Mouse (Mus musculus): ENCODE measurements around the gene Gucy1b2. TPM values are rescaled to one million over a fixed set of nuclear protein-coding genes. Genes with fewer than 3 reads are reported as not detected.

Gucy1b2 gene
- polyA plus RNA-seq, 1 experiment from 2014 or later, result 1.6 TPM

- no peaks in the 10 kb centered on the region for H3K9me3 ChIP-seq
- no peak overlapping the region for H3K4me2 ChIP-seq (replicated peaks)
- no peaks in the 10 kb centered on the region for H3K4me1 ChIP-seq (replicated peaks)
- H3K27ac ChIP-seq, result no peak overlapping the region
- no peak overlapping the region for H3K9ac ChIP-seq (replicated peaks)
- H3K27me3 ChIP-seq, result no peaks in the 10 kb centered on the region
- no peak overlapping the region for H3K4me3 ChIP-seq (replicated peaks)
- ATAC-seq, result no peak
- no peaks in the 10 kb centered on the region for H3K36me3 ChIP-seq
- WGBS, result 57% methylated on average over 1 of the region's 1 CpGs
Measured at GRCm38 (mm10) chr14:62442971-62443370, 13.1 kb downstream of the Gucy1b2 start.

- no peak overlapping the region for H3K9ac ChIP-seq (replicated peaks)
- no peaks in the 10 kb centered on the region for H3K4me1 ChIP-seq (replicated peaks)
- H3K4me3 ChIP-seq (replicated peaks), result no peak overlapping the region
- no peaks in the 10 kb centered on the region for H3K36me3 ChIP-seq
- H3K4me2 ChIP-seq (replicated peaks), result no peak overlapping the region
- ATAC-seq, result no peak
- no peaks in the 10 kb centered on the region for H3K27me3 ChIP-seq
- H3K27ac ChIP-seq, result no peak overlapping the region
- H3K9me3 ChIP-seq, result no peaks in the 10 kb centered on the region
Measured at GRCm38 (mm10) chr14:62440036-62440435, 16.1 kb downstream of the Gucy1b2 start.

- Histone ChIP-seq H3K4me3 (replicated peaks) (no peak overlapping the region), H3K36me3 (no peaks in the 10 kb centered on the region), H3K27ac (no peak overlapping the region), H3K9ac (replicated peaks) (no peak overlapping the region), H3K4me1 (replicated peaks) (no peaks in the 10 kb centered on the region), H3K9me3 (no peaks in the 10 kb centered on the region), H3K27me3 (no peaks in the 10 kb centered on the region), H3K4me2 (replicated peaks) (no peak overlapping the region)
- ATAC-seq, result no peak
- WGBS, result 92% methylated on average over 4 of the region's 4 CpGs
Measured at GRCm38 (mm10) chr14:62438236-62438635, 17.9 kb downstream of the Gucy1b2 start.

- Histone ChIP-seq H3K27me3 (no peaks in the 10 kb centered on the region), H3K4me3 (replicated peaks) (no peak overlapping the region), H3K4me1 (replicated peaks) (no peaks in the 10 kb centered on the region), H3K36me3 (no peaks in the 10 kb centered on the region), H3K4me2 (replicated peaks) (no peak overlapping the region), H3K9ac (replicated peaks) (no peak overlapping the region), H3K27ac (no peak overlapping the region), H3K9me3 (no peaks in the 10 kb centered on the region)
- ATAC-seq, result no peak
- 96% methylated on average over 2 of the region's 2 CpGs for WGBS
Measured at GRCm38 (mm10) chr14:62437806-62438205, 18.3 kb downstream of the Gucy1b2 start.

- ATAC-seq, result no peak
- no peak overlapping the region for H3K27ac ChIP-seq
Measured at GRCm38 (mm10) chr14:62425277-62425691, 30.8 kb downstream of the Gucy1b2 start.

GRCm38 (mm10) chr14:62422265-62422664, 33.8 kb downstream of the Gucy1b2 start:
- Histone ChIP-seq H3K27me3 (no peaks in the 10 kb centered on the region), H3K4me2 (replicated peaks) (no peak overlapping the region), H3K9me3 (no peaks in the 10 kb centered on the region), H3K4me3 (replicated peaks) (no peak overlapping the region), H3K27ac (no peak overlapping the region), H3K4me1 (replicated peaks) (peaks cover 5% of the 10 kb centered on the region), H3K36me3 (no peaks in the 10 kb centered on the region), H3K9ac (replicated peaks) (no peak overlapping the region)
- ATAC-seq, result no peak
- WGBS, result 82% methylated on average over 4 of the region's 4 CpGs

More at GRCm38 (mm10) chr14:62425277-62425691, 30.8 kb downstream of the Gucy1b2 start:
- Histone ChIP-seq H3K4me1 (replicated peaks) (no peaks in the 10 kb centered on the region), H3K36me3 (no peaks in the 10 kb centered on the region), H3K9me3 (no peaks in the 10 kb centered on the region), H3K4me3 (replicated peaks) (no peak overlapping the region), H3K4me2 (replicated peaks) (no peak overlapping the region), H3K27me3 (no peaks in the 10 kb centered on the region), H3K9ac (replicated peaks) (no peak overlapping the region)
- WGBS, result 82% methylated on average over 2 of the region's 2 CpGs

- Histone ChIP-seq H3K9ac (replicated peaks) (no peak overlapping the region), H3K4me2 (replicated peaks) (no peak overlapping the region), H3K4me3 (replicated peaks) (no peak overlapping the region), H3K27ac (peak overlapping the region; percentile 84), H3K4me1 (replicated peaks) (peaks cover 29% of the 10 kb centered on the region), H3K36me3 (no peaks in the 10 kb centered on the region), H3K27me3 (no peaks in the 10 kb centered on the region), H3K9me3 (no peaks in the 10 kb centered on the region)
- no peak for ATAC-seq
- WGBS, result 89% methylated on average over 3 of the region's 3 CpGs
Measured at GRCm38 (mm10) chr14:62417501-62417900, 38.6 kb downstream of the Gucy1b2 start.

- WGBS, result 38% methylated on average over 1 of the region's 1 CpGs
- no peaks in the 10 kb centered on the region for H3K27me3 ChIP-seq
- H3K4me2 ChIP-seq (replicated peaks), result no peak overlapping the region
- peak; percentile 68 for ATAC-seq
- no peak overlapping the region for H3K9ac ChIP-seq (replicated peaks)
- H3K4me3 ChIP-seq (replicated peaks), result no peak overlapping the region
- H3K27ac ChIP-seq, result peak overlapping the region; percentile 84
- H3K36me3 ChIP-seq, result no peaks in the 10 kb centered on the region
- H3K4me1 ChIP-seq (replicated peaks), result peaks cover 29% of the 10 kb centered on the region
- H3K9me3 ChIP-seq, result 0 out of 2 replicates have a peak, but pooled peaks cover 4% of the 10 kb centered on the region
Measured at GRCm38 (mm10) chr14:62416742-62417134, 39.4 kb downstream of the Gucy1b2 start.

- Histone ChIP-seq H3K4me2 (replicated peaks) (no peak overlapping the region), H3K4me1 (replicated peaks) (peaks cover 29% of the 10 kb centered on the region), H3K9me3 (0 out of 2 replicates have a peak, but pooled peaks cover 4% of the 10 kb centered on the region), H3K27ac (peak overlapping the region; percentile 84), H3K4me3 (replicated peaks) (no peak overlapping the region), H3K9ac (replicated peaks) (no peak overlapping the region), H3K36me3 (no peaks in the 10 kb centered on the region), H3K27me3 (no peaks in the 10 kb centered on the region)
- 30% methylated on average over 7 of the region's 7 CpGs for WGBS
- ATAC-seq, result peak; percentile 94
Measured at GRCm38 (mm10) chr14:62416007-62416741, 39.9 kb downstream of the Gucy1b2 start.

- no peaks in the 10 kb centered on the region for H3K27me3 ChIP-seq
- H3K9me3 ChIP-seq, result no peaks in the 10 kb centered on the region
- 98% methylated on average over 2 of the region's 2 CpGs for WGBS
- ATAC-seq, result no peak
- H3K4me2 ChIP-seq (replicated peaks), result no peak overlapping the region
- no peaks in the 10 kb centered on the region for H3K36me3 ChIP-seq
- no peaks in the 10 kb centered on the region for H3K4me1 ChIP-seq (replicated peaks)
- H3K9ac ChIP-seq (replicated peaks), result no peak overlapping the region
- H3K27ac ChIP-seq, result no peak overlapping the region
- H3K4me3 ChIP-seq (replicated peaks), result no peak overlapping the region
Measured at GRCm38 (mm10) chr14:62395346-62395745, 60.7 kb downstream of the Gucy1b2 start.

- WGBS, result 75% methylated on average over 4 of the region's 4 CpGs
Measured at GRCm38 (mm10) chr14:62392754-62393153, 63.3 kb downstream of the Gucy1b2 start.

GRCm38 (mm10) chr14:62389729-62390536, 66.2 kb downstream of the Gucy1b2 start:
- peaks cover 17% of the 10 kb centered on the region for H3K4me1 ChIP-seq (replicated peaks)
- no peak overlapping the region for H3K9ac ChIP-seq (replicated peaks)
- H3K9me3 ChIP-seq, result no peaks in the 10 kb centered on the region
- no peaks in the 10 kb centered on the region for H3K36me3 ChIP-seq
- H3K4me2 ChIP-seq (replicated peaks), result peak overlapping the region; percentile 34
- H3K27ac ChIP-seq, result peak overlapping the region; percentile 79
- H3K4me3 ChIP-seq (replicated peaks), result no peak overlapping the region
- WGBS, result 68% methylated on average over 9 of the region's 9 CpGs
- ATAC-seq, result peak; percentile 73
- H3K27me3 ChIP-seq, result no peaks in the 10 kb centered on the region

More at GRCm38 (mm10) chr14:62392754-62393153, 63.3 kb downstream of the Gucy1b2 start:
- Histone ChIP-seq H3K9me3 (no peaks in the 10 kb centered on the region), H3K27me3 (no peaks in the 10 kb centered on the region), H3K4me1 (replicated peaks) (peaks cover 17% of the 10 kb centered on the region), H3K4me3 (replicated peaks) (no peak overlapping the region), H3K9ac (replicated peaks) (no peak overlapping the region), H3K4me2 (replicated peaks) (no peak overlapping the region), H3K36me3 (no peaks in the 10 kb centered on the region), H3K27ac (no peak overlapping the region)
- no peak for ATAC-seq

Measured in midbrain, embryonic 13.5 days (tissue).